Mouse (Mus musculus): Measurements from ENCODE around the gene Serinc1.
"Not testable (repeated sequence)": the region's sequence is repeated elsewhere in the genome, so short reads cannot be mapped to it uniquely, and the experiment has no call there.

Gene Serinc1

DNA sequence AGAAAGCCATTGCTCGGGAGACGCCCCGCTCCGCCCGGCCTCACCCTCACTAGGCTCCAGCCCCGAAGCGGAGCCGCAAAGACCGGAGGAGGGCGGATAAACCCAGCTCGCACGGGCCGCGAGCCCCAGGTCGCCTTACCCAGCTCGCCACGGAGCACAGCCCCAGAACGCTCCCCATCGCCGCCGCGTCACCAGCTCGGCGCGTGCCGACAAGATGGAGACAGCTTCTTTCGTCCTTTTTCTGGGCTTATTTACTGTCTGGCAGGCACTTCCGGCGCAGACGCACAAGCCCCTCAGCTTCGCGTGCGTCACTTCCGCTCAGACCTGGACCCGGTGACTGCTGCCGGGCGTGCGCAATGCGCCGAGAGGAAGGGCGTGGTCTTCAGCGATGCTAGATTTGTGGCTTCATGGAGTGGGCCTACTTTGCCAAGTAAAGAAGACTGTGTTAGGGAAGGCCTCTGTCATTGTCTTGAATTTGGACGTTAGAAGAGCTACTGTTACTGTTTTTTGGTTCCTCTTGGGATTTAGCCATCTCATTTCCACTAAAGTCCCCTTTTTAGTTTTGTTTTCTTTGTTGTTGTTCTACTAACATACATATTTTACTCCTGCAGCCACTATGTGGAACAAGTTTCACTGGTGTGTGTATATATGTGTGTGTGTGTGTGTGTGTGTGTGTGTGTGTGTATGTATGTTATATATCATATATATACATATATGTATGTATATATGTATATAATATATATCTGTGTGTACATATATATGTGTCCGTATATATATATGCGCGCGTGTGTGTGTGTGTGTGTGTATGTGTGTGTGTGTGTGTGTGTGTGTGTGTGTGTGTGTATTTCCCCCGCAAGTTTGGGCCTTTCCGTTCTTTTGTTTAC, at the start of gene Serinc1:
Serinc1 (minus strand) TSS at position 313 of the 884 bp plus-strand sequence.
- DNase-seq (ENCODE audit: low read depth in 1 of 2, low spot score in 2 of 2): peak; percentile 89 to 93

DNA sequence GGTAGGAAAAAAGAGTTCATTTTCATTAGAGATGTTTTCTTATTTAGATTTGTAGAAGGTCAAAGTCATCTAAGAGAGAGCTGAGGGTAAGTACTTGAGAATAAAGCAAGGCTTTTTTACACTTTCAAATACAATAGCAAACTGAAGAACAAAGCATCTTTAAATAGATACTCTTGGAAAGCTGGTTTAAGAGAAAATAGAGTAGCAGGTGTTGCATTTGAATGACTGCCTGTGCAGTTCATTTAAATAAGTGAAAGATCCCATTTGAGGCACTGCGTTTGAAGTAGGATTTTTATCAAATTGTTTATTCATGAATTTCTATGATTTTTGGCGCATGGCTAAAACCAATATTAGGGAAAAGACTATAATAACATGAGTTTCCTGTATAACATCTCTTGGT, 44.4 kb upstream of the Serinc1 start:
- DNase-seq (ENCODE audit: low read depth in 1 of 2, low spot score in 2 of 2): no peak

DNA sequence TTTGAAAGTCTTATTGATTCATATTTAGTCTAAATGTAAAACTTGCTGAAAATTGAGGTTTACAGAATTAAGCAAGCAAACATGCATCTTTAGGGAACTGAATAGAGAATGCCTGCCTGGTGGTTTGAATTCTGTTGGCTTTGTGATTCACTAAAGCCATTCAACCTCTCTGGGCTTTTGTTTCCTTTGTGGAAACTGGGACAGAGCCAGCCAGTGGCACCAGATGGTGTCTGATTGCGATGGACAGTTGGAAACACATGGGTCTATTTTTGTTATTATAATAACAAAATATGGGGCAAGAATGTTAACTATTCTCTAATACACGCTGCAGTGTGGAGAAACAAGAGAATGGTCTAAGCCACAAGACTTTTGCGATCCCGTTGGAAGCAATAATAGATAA, 39.8 kb upstream of the Serinc1 start:
- DNase-seq (ENCODE audit: low read depth in 1 of 2, low spot score in 2 of 2): no peak

DNA sequence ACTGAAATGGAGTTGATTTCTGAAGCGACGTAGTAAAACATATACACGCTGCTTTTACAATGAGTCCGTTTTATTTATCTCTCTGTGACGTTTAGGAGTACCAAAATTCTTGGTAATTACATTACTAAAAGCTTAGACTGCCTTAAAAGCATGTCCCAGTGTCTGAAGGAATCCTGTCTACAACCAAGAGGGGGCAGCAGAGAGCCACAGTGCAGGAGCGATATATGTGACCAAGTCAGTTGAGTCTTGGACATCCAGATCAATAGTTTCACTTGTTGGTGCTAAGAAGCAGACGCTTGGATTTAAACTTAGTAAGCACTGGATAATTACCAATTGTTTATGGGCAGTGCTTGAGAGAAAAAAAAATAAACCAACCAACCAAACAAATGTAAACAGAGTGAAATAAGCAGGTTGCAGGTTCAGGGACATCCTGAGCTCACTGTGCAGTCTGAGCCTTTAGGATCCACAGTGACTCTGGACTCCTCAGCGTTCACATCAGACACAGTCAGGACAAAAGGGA, 38.9 kb upstream of the Serinc1 start:
- peak; percentile 4 to 35 for DNase-seq (ENCODE audit: low read depth in 1 of 2, low spot score in 2 of 2)

DNA sequence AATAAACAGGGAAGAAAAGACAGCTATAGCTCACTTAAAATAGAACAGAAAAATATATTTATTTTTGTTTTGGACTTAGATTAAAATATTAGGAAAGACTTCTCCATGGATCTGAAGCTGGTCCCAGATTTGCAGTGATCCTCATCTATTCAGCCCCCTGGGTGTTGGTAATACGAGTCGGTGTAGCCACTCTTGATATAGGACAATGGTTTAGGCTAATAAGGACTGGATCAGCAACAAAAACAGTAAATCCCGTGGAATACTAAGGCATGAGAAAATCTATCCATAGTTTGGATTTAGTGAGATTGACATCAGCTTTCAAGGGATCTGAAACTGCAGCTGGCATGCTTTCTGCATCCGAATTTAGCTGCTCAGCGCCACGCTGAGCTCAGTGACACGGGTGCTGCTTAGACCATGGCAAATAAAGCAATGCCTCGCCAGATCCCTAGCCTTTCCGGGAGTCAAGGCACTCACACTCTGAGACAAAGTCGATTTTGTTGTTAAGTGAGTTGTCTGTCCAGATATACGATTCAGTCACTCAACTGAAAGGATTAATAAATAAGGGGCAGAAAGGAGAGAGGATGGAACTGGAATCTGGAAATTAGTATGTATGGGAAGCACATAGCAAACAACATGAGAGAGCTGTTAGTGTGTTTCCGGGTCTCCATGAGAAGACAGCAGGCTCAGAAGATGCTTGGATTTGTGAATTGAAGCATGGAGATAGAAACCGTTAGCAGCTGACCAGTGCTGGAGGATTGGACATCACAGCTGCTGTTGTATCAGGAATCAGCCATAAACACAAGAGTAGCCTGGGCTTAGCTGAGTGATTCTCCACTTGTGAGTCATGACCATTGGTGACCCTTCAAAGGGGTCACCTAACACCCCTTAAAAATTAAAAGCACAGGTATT, 36.9 kb upstream of the Serinc1 start:
- DNase-seq (ENCODE audit: low read depth in 1 of 2, low spot score in 2 of 2): no peak

DNA sequence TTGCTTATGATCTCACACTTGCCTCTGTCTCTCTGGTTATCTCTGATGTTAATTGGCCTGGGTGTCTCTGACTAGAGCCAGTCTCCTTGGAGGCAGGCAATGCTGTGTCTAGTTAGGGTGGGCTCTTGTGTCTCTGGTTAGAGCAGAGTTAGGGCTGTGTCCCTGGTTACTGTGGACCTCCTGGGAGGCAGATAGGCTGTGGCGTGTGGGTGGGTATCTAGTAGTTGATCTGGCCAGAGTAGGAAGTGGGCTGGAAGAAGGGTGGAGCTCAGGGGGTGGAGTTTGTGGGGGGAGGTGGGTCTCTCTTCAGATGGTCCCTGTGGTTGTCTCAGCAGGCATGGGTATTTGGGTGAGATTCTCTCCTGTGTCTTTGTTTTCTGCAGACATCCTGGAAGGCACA, 33.9 kb upstream of the Serinc1 start:
- DNase-seq (ENCODE audit: low read depth in 1 of 2, low spot score in 2 of 2): no peak

DNA sequence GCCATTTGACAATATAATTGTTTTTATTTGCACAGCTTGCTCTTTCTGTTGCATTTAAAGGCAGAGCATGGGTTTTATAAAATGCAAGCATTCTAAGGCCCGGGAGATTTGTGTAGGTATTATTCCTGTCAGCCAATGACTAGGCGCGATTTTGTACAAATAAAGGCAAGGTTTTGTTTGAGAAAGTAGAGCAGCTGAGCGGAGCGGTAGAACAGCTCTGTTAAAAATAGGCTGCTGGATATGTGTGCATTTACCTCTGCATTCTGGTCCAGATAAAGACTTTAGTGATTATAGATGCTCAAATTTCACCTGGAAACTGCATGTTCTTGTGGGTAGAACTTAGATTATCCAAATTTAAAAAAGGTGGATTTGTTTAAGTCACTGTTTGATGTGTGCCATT, 25.3 kb upstream of the Serinc1 start:
- DNase-seq (ENCODE audit: low read depth in 1 of 2, low spot score in 2 of 2): no peak

DNA sequence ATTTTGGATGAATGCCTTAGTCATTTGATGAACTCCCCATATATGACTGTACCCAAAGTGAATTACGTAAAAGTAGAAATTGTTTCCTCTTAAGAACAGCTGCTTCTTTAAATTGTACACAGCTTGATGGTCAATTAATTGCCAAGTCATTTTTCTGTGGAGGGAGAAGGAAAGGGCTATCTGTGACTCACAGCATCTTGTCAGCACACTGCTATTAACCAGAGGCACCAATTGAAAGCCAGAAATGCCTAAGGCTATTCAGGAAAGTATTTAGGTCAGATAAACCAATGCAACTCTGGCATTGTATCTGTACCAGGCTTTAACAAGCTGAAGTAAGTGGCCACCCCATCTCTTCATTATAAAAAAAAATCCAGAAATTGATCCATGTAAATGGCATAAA, 21.4 kb upstream of the Serinc1 start:
- DNase-seq (ENCODE audit: low read depth in 1 of 2, low spot score in 2 of 2): no peak

DNA sequence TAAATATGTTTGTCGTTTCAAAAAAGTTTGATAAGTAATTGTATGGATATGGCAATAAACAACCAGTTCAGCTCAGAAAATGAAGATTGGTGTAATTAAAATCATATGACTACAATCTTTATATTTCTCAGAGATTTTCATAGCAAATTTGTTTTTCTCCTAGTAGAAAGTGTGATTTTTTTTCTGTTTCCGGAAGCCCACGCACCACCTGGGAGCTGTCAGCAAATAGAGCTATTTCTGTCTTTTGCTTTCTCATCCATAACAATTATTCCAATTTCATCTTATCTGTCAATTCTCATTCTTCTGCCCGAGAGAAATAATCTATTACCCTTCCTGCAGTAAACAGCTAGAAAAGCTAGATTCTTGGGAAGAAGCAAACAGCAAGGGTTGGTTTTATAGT, 17.3 kb upstream of the Serinc1 start:
- no peak for DNase-seq (ENCODE audit: low read depth in 1 of 2, low spot score in 2 of 2)

DNA sequence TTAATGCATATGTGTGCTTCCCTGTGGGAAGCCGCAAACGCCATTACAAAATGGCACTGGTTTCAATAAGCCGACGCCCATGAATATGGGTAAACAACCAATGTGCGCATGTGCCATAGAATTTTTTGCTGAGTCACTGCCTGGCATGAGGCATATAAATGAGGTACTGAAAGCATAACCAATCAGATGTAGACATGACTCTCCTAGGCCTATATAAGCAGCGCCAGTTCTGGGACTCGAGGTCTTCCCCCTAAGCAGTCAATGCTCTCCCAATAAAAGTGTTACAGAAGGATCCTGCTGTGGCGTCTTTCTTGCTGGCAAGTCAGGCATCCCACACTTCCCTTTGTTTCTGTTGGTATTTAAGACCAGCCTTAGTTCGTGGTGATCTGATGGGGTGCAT, 11.6 kb upstream of the Serinc1 start:
- DNase-seq (ENCODE audit: low read depth in 1 of 2, low spot score in 2 of 2): not testable (repeated sequence)

DNA sequence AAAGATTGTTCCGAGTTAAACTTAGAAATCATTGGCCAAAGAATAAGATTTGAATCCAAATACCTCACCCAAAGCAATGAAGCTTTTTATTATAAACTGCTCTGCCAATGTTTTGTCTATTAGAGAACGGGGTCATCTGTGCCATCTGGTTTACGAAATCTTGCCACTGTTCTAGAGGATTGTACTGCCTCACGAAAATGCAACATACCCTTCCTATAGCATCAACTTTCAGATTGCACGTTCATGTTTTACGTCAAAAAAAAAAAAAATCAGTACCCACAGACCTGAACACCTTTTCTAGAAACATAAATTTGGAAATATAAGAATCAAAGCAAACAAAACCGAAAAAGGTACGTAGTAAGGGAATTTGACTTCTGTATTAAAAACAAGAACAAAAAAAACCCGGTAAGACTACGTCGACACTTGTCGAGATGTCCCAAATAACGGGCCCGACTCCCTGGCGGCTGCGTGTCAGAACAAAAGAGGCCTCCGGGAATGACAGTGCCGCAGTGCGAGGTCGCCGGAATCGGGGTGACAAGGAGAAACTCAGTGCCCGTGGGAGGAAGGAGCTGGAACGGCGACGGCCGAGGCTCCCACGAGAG, 613 bp downstream of the Serinc1 start:
- no peak for DNase-seq (ENCODE audit: low read depth in 1 of 2, low spot score in 2 of 2)

DNA sequence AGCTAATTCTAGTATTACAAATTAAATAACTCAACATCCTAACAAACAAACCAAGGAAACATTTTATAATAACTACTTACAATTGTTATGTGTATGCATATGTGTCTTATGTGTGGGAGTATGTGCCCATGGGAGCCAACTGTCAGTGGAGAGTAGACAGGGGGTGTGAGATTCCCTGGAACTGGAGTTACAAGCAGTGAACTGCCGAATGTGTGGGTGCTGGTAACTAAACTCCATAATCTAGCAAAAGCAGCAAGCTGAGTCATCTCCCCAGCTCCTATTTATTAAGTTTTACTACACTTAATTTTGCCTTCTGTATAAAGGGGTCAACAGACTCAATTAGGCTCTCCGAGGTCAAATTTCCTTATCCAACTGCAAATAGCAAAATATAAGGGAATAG, 1.3 kb downstream of the Serinc1 start:
- no peak for DNase-seq (ENCODE audit: low read depth in 1 of 2, low spot score in 2 of 2)

DNA sequence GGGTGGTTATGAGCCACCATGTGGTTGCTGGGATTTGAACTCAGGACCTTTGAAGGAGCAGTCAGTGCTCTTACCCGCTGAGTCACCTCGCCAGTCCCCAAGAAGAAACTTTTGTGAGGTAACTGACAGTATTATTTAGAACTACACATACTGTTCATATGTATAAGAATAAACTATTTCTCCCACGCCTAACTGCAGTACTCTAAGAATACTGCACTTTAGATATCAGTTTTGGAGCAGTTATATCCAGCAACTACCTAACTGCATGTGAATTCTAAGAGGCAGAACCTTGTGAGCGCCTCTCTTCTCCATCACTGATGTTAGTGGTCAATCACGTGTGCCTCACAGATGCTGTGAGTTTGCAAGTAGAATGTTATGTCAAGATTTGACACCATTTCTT, 5.9 kb downstream of the Serinc1 start:
- no peak for DNase-seq (ENCODE audit: low read depth in 1 of 2, low spot score in 2 of 2)

DNA sequence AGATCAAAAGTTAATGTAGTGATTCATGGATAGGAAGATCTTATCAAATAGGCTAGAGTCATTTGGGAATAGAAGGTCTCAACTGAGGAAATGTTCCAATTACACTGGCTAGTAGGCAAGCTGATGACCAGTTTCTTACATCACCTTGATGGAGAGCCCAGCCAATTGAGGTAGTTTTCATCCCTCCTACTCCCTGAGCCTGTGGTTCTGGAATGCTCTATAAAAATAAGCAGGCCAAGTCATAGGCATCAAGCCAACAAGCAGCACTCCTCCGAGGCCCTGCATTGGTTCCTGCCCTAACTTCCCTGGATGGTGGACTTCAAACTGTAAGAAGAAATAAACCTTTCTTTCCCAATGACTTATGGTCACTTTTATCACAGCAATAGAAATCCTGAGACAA, 17.1 kb downstream of the Serinc1 start:
- no peak for DNase-seq (ENCODE audit: low read depth in 1 of 2, low spot score in 2 of 2)

DNA sequence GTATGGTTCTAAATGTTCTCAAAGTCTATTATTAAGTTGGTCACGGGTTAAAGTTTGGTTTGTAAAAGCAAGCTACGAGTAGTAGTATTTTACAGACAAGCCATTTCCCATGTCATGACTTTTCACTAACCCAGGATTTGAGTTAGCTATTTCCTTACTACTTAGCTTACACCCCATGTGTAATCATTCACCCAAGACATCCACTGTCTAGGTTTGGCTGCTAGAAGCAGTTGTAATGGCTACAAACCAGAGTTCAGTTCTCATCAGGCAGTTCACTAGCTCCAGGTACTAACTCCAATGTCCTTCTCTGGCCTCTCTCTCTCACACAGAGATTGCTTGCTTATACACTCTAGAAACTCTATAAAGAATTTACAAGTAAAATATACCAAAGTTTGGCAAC, 17.7 kb downstream of the Serinc1 start:
- DNase-seq (ENCODE audit: low read depth in 1 of 2, low spot score in 2 of 2): no peak

DNA sequence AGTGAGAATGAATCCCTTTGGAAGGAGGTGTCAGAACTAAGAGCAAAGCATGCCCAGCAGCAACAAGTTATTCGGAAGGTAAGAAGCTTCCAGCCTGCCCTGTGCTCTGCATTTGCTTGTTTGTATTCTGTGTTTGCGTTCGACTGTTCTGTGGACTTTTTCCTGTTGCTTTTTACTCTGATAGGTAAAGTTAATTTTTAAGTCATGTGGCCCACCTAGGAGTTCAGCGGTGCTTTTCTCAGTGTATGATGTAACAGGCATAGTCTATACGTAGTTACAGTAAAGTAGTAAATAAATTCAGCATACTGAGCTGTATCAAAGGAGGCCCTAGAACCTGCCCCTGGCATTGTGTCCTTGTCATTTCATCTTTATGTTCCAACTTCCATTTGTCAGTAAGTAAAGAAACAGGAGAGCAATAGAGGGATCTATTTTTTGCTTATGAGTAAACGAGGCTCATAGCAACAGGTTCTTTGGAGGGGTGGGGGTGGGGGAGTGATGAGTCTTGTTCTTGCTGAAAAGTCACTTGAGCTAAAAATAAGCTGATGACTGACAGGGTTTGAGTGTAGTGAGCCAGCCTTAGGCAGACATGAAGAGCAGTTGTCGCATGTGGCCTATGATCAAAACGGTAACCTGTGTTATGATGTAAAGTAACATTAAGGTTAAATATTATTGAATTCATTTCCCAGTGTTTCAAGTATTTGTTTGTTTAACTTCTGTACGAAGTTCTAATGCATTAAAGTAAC, 32.7 kb downstream of the Serinc1 start:
- no peak for DNase-seq (ENCODE audit: low read depth in 1 of 2, low spot score in 2 of 2)

DNA sequence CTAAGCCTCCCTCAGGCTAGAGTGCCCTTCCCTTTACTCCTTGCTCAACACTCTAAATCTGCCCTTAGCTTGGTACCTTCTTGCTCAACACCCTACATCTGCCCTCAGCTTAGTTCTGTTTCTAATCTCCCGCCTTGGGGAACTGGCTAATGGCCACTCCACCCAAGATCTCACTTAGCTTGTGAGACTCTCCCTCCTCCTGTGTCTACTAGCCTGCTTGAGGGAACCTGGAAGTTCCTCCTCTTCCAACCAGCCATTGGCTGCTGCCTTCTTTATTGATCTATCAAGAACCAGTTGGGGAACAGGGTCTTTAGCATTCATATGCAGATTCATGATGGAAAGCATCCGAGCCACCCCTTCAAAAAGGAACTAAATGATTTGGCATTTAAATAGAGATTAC, 40.3 kb downstream of the Serinc1 start:
- peak; percentile 64 to 65 for DNase-seq (ENCODE audit: low read depth in 1 of 2, low spot score in 2 of 2)

DNA sequence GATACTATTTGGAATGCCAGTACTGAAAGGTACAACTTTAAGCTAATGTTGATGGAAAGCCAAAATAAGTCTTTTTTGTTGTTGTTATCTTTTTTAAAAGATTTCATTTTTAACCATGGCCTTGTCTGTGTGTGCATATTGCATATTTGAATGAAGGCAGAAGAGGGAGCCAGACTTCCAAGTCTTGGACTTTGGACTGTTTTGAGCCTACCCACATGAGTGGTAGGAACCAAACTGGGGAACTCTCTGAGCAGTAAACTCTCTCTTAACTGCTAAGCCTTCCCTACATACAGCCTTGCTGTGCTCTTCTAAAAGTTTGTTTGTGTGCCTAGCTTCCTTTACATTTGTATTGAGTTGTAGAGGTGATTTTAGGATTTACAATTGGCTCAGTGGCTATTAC, 43.7 kb downstream of the Serinc1 start:
- DNase-seq (ENCODE audit: low read depth in 1 of 2, low spot score in 2 of 2): no peak

DNA sequence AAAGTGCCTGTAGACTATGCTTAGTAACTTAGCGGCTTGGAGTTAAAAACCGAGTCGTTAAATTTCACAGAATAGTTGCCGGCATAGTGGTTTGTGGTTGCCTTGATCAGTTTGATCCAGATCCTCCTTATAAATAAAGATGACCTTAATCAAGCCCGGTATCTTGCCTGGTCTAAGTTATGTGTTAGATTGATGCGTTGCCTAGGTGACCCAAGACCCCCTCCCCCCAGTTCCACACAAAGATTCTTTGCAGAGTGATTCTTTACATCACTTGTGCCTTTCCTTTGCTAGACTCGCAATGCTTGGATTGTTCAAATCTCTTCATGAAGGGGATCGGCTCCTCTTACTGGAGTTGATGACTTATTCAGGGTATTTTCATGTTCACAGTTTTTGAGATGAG, 45.1 kb downstream of the Serinc1 start:
- no peak for DNase-seq (ENCODE audit: low read depth in 1 of 2, low spot score in 2 of 2)

DNA sequence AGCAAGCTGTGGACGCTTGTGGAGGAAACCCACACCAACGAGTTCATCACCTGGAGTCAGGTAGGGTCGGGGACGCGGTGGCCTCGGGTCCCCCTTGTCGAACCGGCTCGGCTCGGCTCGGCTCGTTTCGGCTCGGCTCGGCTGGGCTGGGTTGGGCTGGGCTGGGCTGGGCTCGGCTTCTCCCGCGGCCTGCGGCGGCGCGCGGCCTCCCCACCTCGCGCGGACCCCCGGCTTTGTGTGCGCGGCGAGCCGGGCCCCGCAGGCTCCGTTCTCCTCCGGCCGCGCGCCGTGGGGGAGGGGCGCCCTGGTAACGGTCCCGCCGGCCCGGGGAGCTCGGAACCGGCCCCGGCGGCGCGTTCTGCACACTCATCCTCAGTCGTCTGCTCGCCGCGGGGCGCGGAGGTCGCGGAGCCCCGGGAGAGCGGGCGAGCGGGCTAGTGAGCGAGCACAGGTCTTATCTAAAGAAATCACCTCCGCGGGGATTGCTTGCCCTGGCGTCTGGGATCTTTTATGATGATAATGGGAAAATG, 45.7 kb downstream of the Serinc1 start:
- DNase-seq (ENCODE audit: low read depth in 1 of 2, low spot score in 2 of 2): no peak

All from monocyte, adult 2 months (primary cell).